Mouse (Mus musculus): ENCODE data around the gene Agap3.

Agap3 gene

GRCm38 (mm10) chr5:24474723-24475261 is 22.8 kb downstream of the Agap3 start:
- peak in 1 of 2 experiments; percentile 42 for DNase-seq (ENCODE audit: low spot score in 2 of 2)

GRCm38 (mm10) chr5:24475476-24476241 is 23.7 kb downstream of the Agap3 start:
- DNase-seq (ENCODE audit: low spot score in 2 of 2): peak; percentile 62 to 88

- DNase-seq (ENCODE audit: low spot score in 2 of 2): no peak
Observed at GRCm38 (mm10) chr5:24477909-24478308, 25.9 kb downstream of the Agap3 start.

GRCm38 (mm10) chr5:24481647-24482046 is 29.7 kb downstream of the Agap3 start:
- no peak for DNase-seq (ENCODE audit: low spot score in 2 of 2)

GRCm38 (mm10) chr5:24482247-24483079 is 30.5 kb downstream of the Agap3 start:
- DNase-seq (ENCODE audit: low spot score in 2 of 2): no peak

- DNase-seq (ENCODE audit: low spot score in 2 of 2): peak in 1 of 2 experiments; percentile 38
Observed at GRCm38 (mm10) chr5:24483326-24483725, 31.3 kb downstream of the Agap3 start.

GRCm38 (mm10) chr5:24484963-24485362 is 33.0 kb downstream of the Agap3 start:
- no peak for DNase-seq (ENCODE audit: low spot score in 2 of 2)

GRCm38 (mm10) chr5:24486097-24486496 is 34.1 kb downstream of the Agap3 start:
- peak; percentile 75 to 78 for DNase-seq (ENCODE audit: low spot score in 2 of 2)

GRCm38 (mm10) chr5:24486738-24487137 is 34.8 kb downstream of the Agap3 start:
- no peak for DNase-seq (ENCODE audit: low spot score in 2 of 2)

GRCm38 (mm10) chr5:24490413-24490920 is 38.5 kb downstream of the Agap3 start:
- no peak for DNase-seq (ENCODE audit: low spot score in 2 of 2)

GRCm38 (mm10) chr5:24492546-24493285 is 40.7 kb downstream of the Agap3 start:
- no peak for DNase-seq (ENCODE audit: low spot score in 2 of 2)

- DNase-seq (ENCODE audit: low spot score in 2 of 2): no peak
Observed at GRCm38 (mm10) chr5:24495019-24495418, 43.0 kb downstream of the Agap3 start.

GRCm38 (mm10) chr5:24496756-24497155 is 44.8 kb downstream of the Agap3 start:
- DNase-seq (ENCODE audit: low spot score in 2 of 2): no peak

- no peak for DNase-seq (ENCODE audit: low spot score in 2 of 2)
Observed at GRCm38 (mm10) chr5:24497526-24497925, 45.5 kb downstream of the Agap3 start.

GRCm38 (mm10) chr5:24499113-24499512 is 47.1 kb downstream of the Agap3 start:
- DNase-seq (ENCODE audit: low spot score in 2 of 2): no peak

- no peak for DNase-seq (ENCODE audit: low spot score in 2 of 2)
Observed at GRCm38 (mm10) chr5:24500851-24501250, 48.9 kb downstream of the Agap3 start.

GRCm38 (mm10) chr5:24502786-24503185 is 50.8 kb downstream of the Agap3 start:
- no peak for DNase-seq (ENCODE audit: low spot score in 2 of 2)

GRCm38 (mm10) chr5:24505513-24505912 is 53.5 kb downstream of the Agap3 start:
- no peak for DNase-seq (ENCODE audit: low spot score in 2 of 2)

- DNase-seq (ENCODE audit: low spot score in 2 of 2): no peak
Observed at GRCm38 (mm10) chr5:24508406-24508805, 56.4 kb downstream of the Agap3 start.

- peak in 1 of 2 experiments; percentile 41 for DNase-seq (ENCODE audit: low spot score in 2 of 2)
Observed at GRCm38 (mm10) chr5:24510635-24511034, 58.7 kb downstream of the Agap3 start.

- peak in 1 of 2 experiments; percentile 45 for DNase-seq (ENCODE audit: low spot score in 2 of 2)
Observed at GRCm38 (mm10) chr5:24512271-24512670, 60.3 kb downstream of the Agap3 start.

- DNase-seq (ENCODE audit: low spot score in 2 of 2): no peak
Observed at GRCm38 (mm10) chr5:24521366-24521765, 69.4 kb downstream of the Agap3 start.

All from urinary bladder, adult 18-20 months (tissue).